Mouse (Mus musculus): ENCODE measurements around the gene Mrpl20. TPM values are rescaled to one million over a fixed set of nuclear protein-coding genes. Genes with fewer than 3 reads are reported as not detected.
A peak's percentile ranks its signal among the peaks of the same experiment; 100 is the strongest.

The Mrpl20 gene
- polyA plus RNA-seq, 1 experiment from 2014 or later = 152 TPM

DNA sequence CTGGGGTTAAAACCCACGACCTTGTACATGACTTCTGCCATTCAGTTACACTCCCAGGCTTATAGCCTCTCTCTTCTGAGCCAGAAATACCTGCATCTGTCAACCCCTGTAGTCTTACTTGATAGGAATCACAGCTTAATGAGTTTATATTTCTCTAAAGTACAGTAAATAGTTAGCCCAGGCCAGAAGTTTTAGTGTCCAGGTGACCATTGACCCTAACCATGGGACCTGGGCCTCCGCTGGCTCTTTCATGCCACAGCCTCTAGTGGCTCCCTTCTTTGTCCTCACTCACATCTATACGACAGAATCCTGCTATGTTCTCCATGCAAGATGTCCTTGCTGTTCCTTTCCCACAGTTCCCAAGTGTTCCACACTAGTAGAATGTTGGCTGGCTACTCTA, 5.2 kb downstream of the Mrpl20 start:
- Histone ChIP-seq H3K27ac (ENCODE audit: low read depth, low read length) (no peak overlapping the region), H3K4me2 (no peak overlapping the region), H3K9me3 (replicated peaks; ENCODE audit: control insufficient read depth, low read length) (no peaks in the 10 kb centered on the region), H3K36me3 (ENCODE audit: control insufficient read depth, insufficient read depth, low read length) (peaks cover 25% of the 10 kb centered on the region), H3K4me1 (ENCODE audit: control insufficient read depth, insufficient read depth, low read length) (peaks cover 13% of the 10 kb centered on the region), H3K27me3 (ENCODE audit: control insufficient read depth, insufficient read depth, low read length) (no peaks in the 10 kb centered on the region), H3K9ac (ENCODE audit: low read depth, low read length) (no peak overlapping the region), H3K4me3 (ENCODE audit: low read depth, low read length) (no peak overlapping the region)
- ATAC-seq (replicated peaks; ENCODE audit: insufficient number of reproducible peaks, low FRiP score, low TSS enrichment) = no peak
- 85% methylated on average over 3 of the region's 3 CpGs for WGBS (ENCODE audit: insufficient replicate concordance)

GRCm38 (mm10) chr4:155811929-155812664, 9.4 kb downstream of the Mrpl20 start, which contains the start of gene Ccnl2:
Ccnl2 (plus strand) TSS chr4:155812489.
- Histone ChIP-seq H3K27ac (ENCODE audit: low read depth, low read length) (peak within 1 kb of the TSS; percentile 94), H3K36me3 (ENCODE audit: control insufficient read depth, insufficient read depth, low read length) (peaks cover 43% of the 10 kb centered on the region), H3K27me3 (ENCODE audit: control insufficient read depth, insufficient read depth, low read length) (no peaks in the 10 kb centered on the region), H3K9me3 (replicated peaks; ENCODE audit: control insufficient read depth, low read length) (no peaks in the 10 kb centered on the region), H3K4me1 (ENCODE audit: control insufficient read depth, insufficient read depth, low read length) (peaks cover 11% of the 10 kb centered on the region), H3K4me3 (ENCODE audit: low read depth, low read length) (peak within 1 kb of the TSS; percentile 99), H3K9ac (ENCODE audit: low read depth, low read length) (peak within 1 kb of the TSS; percentile 99), H3K4me2 (peak within 1 kb of the TSS; percentile 88)
- peak; percentile 99 for ATAC-seq (replicated peaks; ENCODE audit: insufficient number of reproducible peaks, low FRiP score, low TSS enrichment)
- WGBS (ENCODE audit: insufficient replicate concordance) = 1% methylated on average over 55 of the region's 60 CpGs

DNA sequence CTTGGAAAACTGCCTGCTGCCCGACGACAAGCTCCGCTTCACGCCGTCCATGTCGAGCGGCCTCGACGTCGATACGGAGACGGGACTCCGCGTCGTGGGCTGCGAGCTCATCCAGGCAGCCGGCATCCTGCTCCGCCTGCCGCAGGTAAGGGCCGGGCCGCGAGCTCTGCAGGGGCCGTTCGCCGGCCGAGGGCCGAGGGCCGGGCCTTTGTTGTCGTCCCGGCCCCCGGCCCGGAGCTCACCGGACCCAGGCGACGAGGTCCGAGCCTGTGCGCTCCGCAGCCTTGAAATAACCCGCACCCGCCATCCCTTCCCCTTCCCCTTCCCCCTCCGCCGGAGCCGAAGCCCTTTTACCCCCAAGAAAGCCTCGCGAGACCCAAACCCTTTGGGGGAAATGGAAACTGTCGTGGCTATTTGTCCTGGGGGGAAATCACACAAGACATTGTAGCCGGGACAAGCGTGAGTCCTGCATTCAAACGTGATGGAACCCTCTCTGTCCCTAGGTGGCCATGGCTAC, 10.0 kb downstream of the Mrpl20 start:
- Histone ChIP-seq H3K4me2 (peak overlapping the region; percentile 88), H3K9ac (ENCODE audit: low read depth, low read length) (peak overlapping the region; percentile 99), H3K36me3 (ENCODE audit: control insufficient read depth, insufficient read depth, low read length) (peaks cover 46% of the 10 kb centered on the region), H3K27me3 (ENCODE audit: control insufficient read depth, insufficient read depth, low read length) (no peaks in the 10 kb centered on the region), H3K9me3 (replicated peaks; ENCODE audit: control insufficient read depth, low read length) (no peaks in the 10 kb centered on the region), H3K27ac (ENCODE audit: low read depth, low read length) (peak overlapping the region; percentile 94), H3K4me1 (ENCODE audit: control insufficient read depth, insufficient read depth, low read length) (peaks cover 11% of the 10 kb centered on the region), H3K4me3 (ENCODE audit: low read depth, low read length) (peak overlapping the region; percentile 99)
- WGBS (ENCODE audit: insufficient replicate concordance) = under 1% methylated on average over 44 of the region's 49 CpGs
- peak; percentile 39 for ATAC-seq (replicated peaks; ENCODE audit: insufficient number of reproducible peaks, low FRiP score, low TSS enrichment)

DNA sequence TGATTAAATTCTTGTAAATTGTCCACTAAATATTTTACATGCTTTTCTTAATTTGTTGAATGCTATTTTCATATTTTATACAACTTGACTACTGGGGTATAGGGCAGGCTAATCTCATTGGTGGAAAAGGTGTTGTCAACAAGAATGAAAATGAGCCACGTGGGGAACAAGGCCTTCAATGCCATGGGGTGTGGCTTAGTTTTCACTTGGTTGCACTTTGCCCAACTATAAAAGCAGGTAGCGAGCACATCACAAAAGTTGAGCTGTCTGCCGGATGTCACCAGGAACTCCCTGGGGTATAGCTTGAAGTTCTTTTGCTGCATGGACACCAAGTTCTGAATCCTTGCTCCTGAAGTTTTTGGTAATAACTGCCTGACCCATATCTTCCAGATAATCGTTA, 14.9 kb downstream of the Mrpl20 start:
- Histone ChIP-seq H3K27ac (ENCODE audit: low read depth, low read length) (no peak overlapping the region), H3K27me3 (ENCODE audit: control insufficient read depth, insufficient read depth, low read length) (no peaks in the 10 kb centered on the region)
- WGBS (ENCODE audit: insufficient replicate concordance) = 87% methylated on average over 4 of the region's 4 CpGs

GRCm38 (mm10) chr4:155821025-155821424, 18.3 kb downstream of the Mrpl20 start:
- Histone ChIP-seq H3K9me3 (replicated peaks; ENCODE audit: control insufficient read depth, low read length) (no peaks in the 10 kb centered on the region), H3K4me1 (ENCODE audit: control insufficient read depth, insufficient read depth, low read length) (no peaks in the 10 kb centered on the region), H3K4me3 (ENCODE audit: low read depth, low read length) (no peak overlapping the region), H3K36me3 (ENCODE audit: control insufficient read depth, insufficient read depth, low read length) (peaks cover 62% of the 10 kb centered on the region), H3K27me3 (ENCODE audit: control insufficient read depth, insufficient read depth, low read length) (no peaks in the 10 kb centered on the region), H3K27ac (ENCODE audit: low read depth, low read length) (no peak overlapping the region), H3K9ac (ENCODE audit: low read depth, low read length) (no peak overlapping the region), H3K4me2 (no peak overlapping the region)
- no peak for ATAC-seq (replicated peaks; ENCODE audit: insufficient number of reproducible peaks, low FRiP score, low TSS enrichment)
- 83% methylated on average over 7 of the region's 7 CpGs for WGBS (ENCODE audit: insufficient replicate concordance)

More for the DNA sequence above, 14.9 kb downstream of the Mrpl20 start:
- Histone ChIP-seq H3K9me3 (replicated peaks; ENCODE audit: control insufficient read depth, low read length) (no peaks in the 10 kb centered on the region), H3K4me2 (no peak overlapping the region), H3K36me3 (ENCODE audit: control insufficient read depth, insufficient read depth, low read length) (peaks cover 59% of the 10 kb centered on the region), H3K9ac (ENCODE audit: low read depth, low read length) (no peak overlapping the region), H3K4me3 (ENCODE audit: low read depth, low read length) (no peak overlapping the region), H3K4me1 (ENCODE audit: control insufficient read depth, insufficient read depth, low read length) (peaks cover 6% of the 10 kb centered on the region)
- ATAC-seq (replicated peaks; ENCODE audit: insufficient number of reproducible peaks, low FRiP score, low TSS enrichment) = no peak

DNA sequence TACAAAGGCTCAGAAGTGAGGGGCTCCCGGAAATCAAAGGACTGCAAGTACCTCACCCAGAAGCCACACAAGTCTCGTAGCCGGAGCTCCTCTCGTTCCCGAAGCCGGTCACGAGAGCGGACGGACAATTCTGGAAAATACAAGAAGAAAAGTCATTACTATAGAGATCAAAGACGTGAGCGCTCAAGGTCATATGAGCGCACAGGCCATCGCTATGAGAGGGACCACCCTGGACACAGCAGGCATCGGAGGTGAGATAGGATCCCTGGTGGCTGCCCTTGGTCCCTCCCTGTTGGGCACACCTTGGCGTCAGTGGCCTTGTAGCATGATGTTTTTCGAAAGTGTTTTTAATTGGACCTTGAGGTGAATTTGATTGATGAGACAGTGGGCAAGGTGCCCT, 20.8 kb downstream of the Mrpl20 start:
- no peak overlapping the region for H3K4me2 ChIP-seq
- WGBS (ENCODE audit: insufficient replicate concordance) = 94% methylated on average over 16 of the region's 16 CpGs
- H3K27me3 ChIP-seq (ENCODE audit: control insufficient read depth, insufficient read depth, low read length) = no peaks in the 10 kb centered on the region
- H3K27ac ChIP-seq (ENCODE audit: low read depth, low read length) = no peak overlapping the region
- H3K36me3 ChIP-seq (ENCODE audit: control insufficient read depth, insufficient read depth, low read length) = peaks cover 52% of the 10 kb centered on the region
- no peaks in the 10 kb centered on the region for H3K4me1 ChIP-seq (ENCODE audit: control insufficient read depth, insufficient read depth, low read length)
- H3K9ac ChIP-seq (ENCODE audit: low read depth, low read length) = no peak overlapping the region
- ATAC-seq (replicated peaks; ENCODE audit: insufficient number of reproducible peaks, low FRiP score, low TSS enrichment) = no peak
- H3K9me3 ChIP-seq (replicated peaks; ENCODE audit: control insufficient read depth, low read length) = no peaks in the 10 kb centered on the region
- no peak overlapping the region for H3K4me3 ChIP-seq (ENCODE audit: low read depth, low read length)

GRCm38 (mm10) chr4:155829866-155830265, 27.2 kb downstream of the Mrpl20 start:
- no peak for ATAC-seq (replicated peaks; ENCODE audit: insufficient number of reproducible peaks, low FRiP score, low TSS enrichment)
- Histone ChIP-seq H3K4me1 (ENCODE audit: control insufficient read depth, insufficient read depth, low read length) (peaks cover 10% of the 10 kb centered on the region), H3K36me3 (ENCODE audit: control insufficient read depth, insufficient read depth, low read length) (peaks cover 11% of the 10 kb centered on the region), H3K4me2 (no peak overlapping the region), H3K9ac (ENCODE audit: low read depth, low read length) (no peak overlapping the region), H3K27ac (ENCODE audit: low read depth, low read length) (no peak overlapping the region), H3K27me3 (ENCODE audit: control insufficient read depth, insufficient read depth, low read length) (no peaks in the 10 kb centered on the region), H3K9me3 (replicated peaks; ENCODE audit: control insufficient read depth, low read length) (no peaks in the 10 kb centered on the region), H3K4me3 (ENCODE audit: low read depth, low read length) (no peak overlapping the region)
- 87% methylated on average over 4 of the region's 4 CpGs for WGBS (ENCODE audit: insufficient replicate concordance)

DNA sequence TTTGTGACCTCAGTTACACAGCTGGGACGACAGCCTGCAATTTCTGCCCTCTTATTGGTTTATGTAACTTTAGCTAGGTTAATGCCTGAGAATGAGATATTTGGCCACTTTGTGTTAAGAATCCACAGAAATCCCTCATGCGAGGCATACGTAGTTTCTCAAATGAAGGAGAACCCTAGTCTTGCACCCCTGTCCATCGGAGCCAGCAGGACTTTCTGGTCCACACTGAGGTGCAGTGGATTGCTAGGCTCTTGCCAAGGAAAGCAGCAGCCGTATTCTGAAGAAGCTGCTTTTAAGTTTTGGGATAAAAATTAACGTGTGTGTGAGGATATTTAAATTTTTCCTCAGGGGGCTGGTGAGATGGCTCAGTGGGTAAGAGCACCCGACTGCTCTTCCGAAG, 27.9 kb downstream of the Mrpl20 start:
- Histone ChIP-seq H3K9me3 (replicated peaks; ENCODE audit: control insufficient read depth, low read length) (no peaks in the 10 kb centered on the region), H3K27me3 (ENCODE audit: control insufficient read depth, insufficient read depth, low read length) (no peaks in the 10 kb centered on the region), H3K9ac (ENCODE audit: low read depth, low read length) (no peak overlapping the region), H3K4me3 (ENCODE audit: low read depth, low read length) (peak overlapping the region; percentile 93), H3K4me1 (ENCODE audit: control insufficient read depth, insufficient read depth, low read length) (peaks cover 10% of the 10 kb centered on the region), H3K27ac (ENCODE audit: low read depth, low read length) (no peak overlapping the region), H3K4me2 (peak overlapping the region; percentile 96), H3K36me3 (ENCODE audit: control insufficient read depth, insufficient read depth, low read length) (peaks cover 8% of the 10 kb centered on the region)
- no peak for ATAC-seq (replicated peaks; ENCODE audit: insufficient number of reproducible peaks, low FRiP score, low TSS enrichment)
- 56% methylated on average over 8 of the region's 8 CpGs for WGBS (ENCODE audit: insufficient replicate concordance)

Data from heart, embryonic 11.5 days (tissue).